Mouse (Mus musculus): ENCODE results near the gene Pnmal2.

- TF ChIP-seq CTCF (IDR thresholded peaks at IDR 0.05; ENCODE audit: borderline replicate concordance, control insufficient read depth, extremely low read depth, insufficient read depth, low read length, poor library complexity): no peak
- no peak for TF ChIP-seq POLR2A (IDR thresholded peaks at IDR 0.05; ENCODE audit: control insufficient read depth, extremely low read depth, insufficient read depth, low read length, poor library complexity)
Observed at GRCm38 (mm10) chr7:16906889-16907559, 37.5 kb upstream of the Pnmal2 start.
